In the genomic region with DNA sequence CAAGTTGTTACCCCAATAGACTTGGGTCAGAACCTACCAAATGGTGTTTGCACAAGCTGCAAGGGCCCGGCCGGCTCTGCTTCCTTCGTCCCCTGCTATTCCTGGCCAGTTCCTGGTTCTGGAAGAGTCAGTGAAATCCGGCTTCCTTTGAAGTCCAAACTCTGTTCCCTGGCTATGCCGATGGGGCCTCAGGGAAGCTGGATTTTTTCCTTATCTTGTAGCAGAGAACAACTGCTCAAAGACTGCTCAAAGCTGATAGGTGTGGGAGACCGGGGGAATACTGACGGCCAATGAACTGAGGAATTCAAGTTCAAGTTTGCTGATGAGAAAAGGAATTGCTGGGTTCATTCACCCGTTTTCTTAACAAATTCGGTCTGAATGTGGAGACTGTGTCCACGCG, we compare ENCODE assay signal across 19 mouse cellular contexts.
"Had no signal": no experiment of that assay in that cellular context is flagged by ENCODE, and none has a peak within 500 bp of the region (broad histone marks: within the 10 kb centered on the region; RNA-seq: fewer than 3 reads in every experiment).

No protein-coding gene starts in this region.

- H3K4me2 ChIP-seq: liver, embryonic 13.5 days; lung, embryonic 15.5 days; midbrain, embryonic 13.5 days; neural tube, embryonic 13.5 days; stomach, embryonic 15.5 days had no signal

- H3K27ac ChIP-seq: kidney, postnatal 0 days; left cerebral cortex, adult 2 months; liver, embryonic 13.5 days; lung, embryonic 15.5 days; midbrain, embryonic 10.5 days; midbrain, embryonic 13.5 days; neural tube, embryonic 13.5 days; stomach, embryonic 15.5 days had no signal

- H3K9me3 ChIP-seq: liver, embryonic 13.5 days; lung, embryonic 15.5 days; midbrain, embryonic 10.5 days; midbrain, embryonic 13.5 days; neural tube, embryonic 13.5 days; stomach, embryonic 15.5 days had no signal

- DNase-seq: kidney, postnatal 36 days; layer of hippocampus, postnatal 36 days; liver, embryonic 13.5 days; lung, postnatal 10 days; lung, postnatal 36 days; retina, postnatal 1 day; right cerebral cortex, postnatal 25 days; spleen, adult 18-20 months; thymus, postnatal 25 days had no signal

- H3K4me3 ChIP-seq: left cerebral cortex, adult 2 months; liver, embryonic 13.5 days; lung, embryonic 15.5 days; megakaryocyte, embryonic 14.5 days; midbrain, embryonic 10.5 days; midbrain, embryonic 13.5 days; myocyte; neural tube, embryonic 13.5 days; stomach, embryonic 15.5 days had no signal

- H3K36me3 ChIP-seq: liver, embryonic 13.5 days; lung, embryonic 15.5 days; midbrain, embryonic 10.5 days; midbrain, embryonic 13.5 days; neural tube, embryonic 13.5 days; stomach, embryonic 15.5 days had no signal

- H3K9ac ChIP-seq: liver, embryonic 13.5 days; lung, embryonic 15.5 days; midbrain, embryonic 13.5 days; neural tube, embryonic 13.5 days; stomach, embryonic 15.5 days had no signal

- ATAC-seq: midbrain, embryonic 13.5 days; midbrain, embryonic 16.5 days had no signal

- H3K4me1 ChIP-seq: midbrain, embryonic 13.5 days; neural tube, embryonic 13.5 days; stomach, embryonic 15.5 days had no signal

- H3K27me3 ChIP-seq: lung, embryonic 15.5 days; midbrain, embryonic 13.5 days; neural tube, embryonic 13.5 days; stomach, embryonic 15.5 days had no signal
